Mouse (Mus musculus): Measurements from ENCODE around the gene Plekhg1.

Plekhg1 gene

GRCm38 (mm10) chr10:3743069-3743468, 2.9 kb downstream of the Plekhg1 start:
- DNase-seq = no peak

- DNase-seq = peak in 1 of 2 experiments; percentile 5
Measured at GRCm38 (mm10) chr10:3743826-3744225, 3.7 kb downstream of the Plekhg1 start.

GRCm38 (mm10) chr10:3746794-3747518, 6.8 kb downstream of the Plekhg1 start:
- no peak for DNase-seq

- no peak for DNase-seq
Measured at GRCm38 (mm10) chr10:3749580-3749979, 9.4 kb downstream of the Plekhg1 start.

- DNase-seq = no peak
Measured at GRCm38 (mm10) chr10:3761992-3762391, 21.8 kb downstream of the Plekhg1 start.

GRCm38 (mm10) chr10:3763199-3763598, 23.0 kb downstream of the Plekhg1 start:
- no peak for DNase-seq

- no peak for DNase-seq
Measured at GRCm38 (mm10) chr10:3769131-3769530, 29.0 kb downstream of the Plekhg1 start.

GRCm38 (mm10) chr10:3774330-3774729, 34.2 kb downstream of the Plekhg1 start:
- DNase-seq = no peak

- DNase-seq = no peak
Measured at GRCm38 (mm10) chr10:3776761-3777160, 36.6 kb downstream of the Plekhg1 start.

- DNase-seq = no peak
Measured at GRCm38 (mm10) chr10:3785362-3785761, 45.2 kb downstream of the Plekhg1 start.

- no peak for DNase-seq
Measured at GRCm38 (mm10) chr10:3786531-3786930, 46.4 kb downstream of the Plekhg1 start.

GRCm38 (mm10) chr10:3787006-3787405, 46.8 kb downstream of the Plekhg1 start:
- no peak for DNase-seq

- no peak for DNase-seq
Measured at GRCm38 (mm10) chr10:3793825-3794224, 53.7 kb downstream of the Plekhg1 start.

- DNase-seq = no peak
Measured at GRCm38 (mm10) chr10:3799455-3799854, 59.3 kb downstream of the Plekhg1 start.

- no peak for DNase-seq
Measured at GRCm38 (mm10) chr10:3801254-3801653, 61.1 kb downstream of the Plekhg1 start.

- DNase-seq = no peak
Measured at GRCm38 (mm10) chr10:3805334-3805733, 65.2 kb downstream of the Plekhg1 start.

- no peak for DNase-seq
Measured at GRCm38 (mm10) chr10:3807980-3808379, 67.8 kb downstream of the Plekhg1 start.

GRCm38 (mm10) chr10:3810476-3811273, 70.5 kb downstream of the Plekhg1 start:
- no peak for DNase-seq

- DNase-seq = peak in 1 of 2 experiments; percentile 10
Measured at GRCm38 (mm10) chr10:3818940-3819701, 79.0 kb downstream of the Plekhg1 start.

GRCm38 (mm10) chr10:3823826-3824225, 83.7 kb downstream of the Plekhg1 start:
- DNase-seq = no peak

GRCm38 (mm10) chr10:3826043-3826442, 85.9 kb downstream of the Plekhg1 start:
- DNase-seq = no peak

GRCm38 (mm10) chr10:3827368-3827767, 87.2 kb downstream of the Plekhg1 start:
- no peak for DNase-seq

- DNase-seq = no peak
Measured at GRCm38 (mm10) chr10:3829472-3829871, 89.3 kb downstream of the Plekhg1 start.
